Mouse (Mus musculus) A20 (cell line): Measurements from ENCODE around the gene Phlpp2.
"Not testable (repeated sequence)": the region's sequence is repeated elsewhere in the genome, so short reads cannot be mapped to it uniquely, and the experiment has no call there.

ENCODE experiments used
- DNase-seq: peaks from one replicate; pipeline ENCODE4 v3.0.0-alpha.2; 2011; ENCODE audit warnings: low read depth, low spot score

The Phlpp2 gene

DNA sequence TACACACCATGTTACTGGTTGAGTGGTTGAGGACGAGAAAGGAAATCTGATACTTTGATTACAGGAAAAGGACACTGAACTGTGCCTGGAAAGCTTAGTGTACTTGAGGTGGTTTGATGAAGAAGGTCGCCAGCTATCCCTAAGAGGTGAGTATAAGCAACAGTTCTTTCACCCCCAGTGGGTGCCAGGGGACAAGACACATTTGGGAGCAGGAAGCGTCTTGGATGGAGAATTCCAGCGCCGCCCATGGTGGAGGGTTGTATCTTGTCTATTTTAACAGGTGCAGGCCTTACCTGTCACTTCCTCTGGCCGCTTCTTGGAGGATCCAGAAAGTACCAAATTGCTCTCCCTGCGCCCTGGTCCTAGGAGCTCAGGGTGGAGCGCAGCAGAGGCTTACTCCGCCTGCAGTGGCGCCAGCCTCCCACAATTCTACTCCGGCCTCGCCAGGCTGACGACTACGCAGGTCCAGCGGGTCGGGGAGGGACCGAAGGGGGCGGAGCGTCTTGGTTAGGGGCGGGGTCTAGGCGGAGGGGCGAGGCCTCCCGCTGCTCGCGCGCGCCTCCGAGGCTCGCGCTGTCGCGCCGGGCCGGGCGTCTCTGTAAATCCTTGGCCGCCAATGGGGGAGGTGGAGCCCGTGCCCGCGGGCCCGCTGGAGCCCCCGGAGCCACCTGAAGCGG is at the start of gene Phlpp2:
TSS of gene Phlpp2 (plus strand) at position 540 of the 677 bp plus-strand sequence.
- DNase-seq = peak; percentile 97

GRCm38 (mm10) chr8:109823561-109823960 is 44.8 kb upstream of the Phlpp2 start:
- DNase-seq = no peak

- no peak for DNase-seq
Measured at GRCm38 (mm10) chr8:109839822-109840221, 28.5 kb upstream of the Phlpp2 start.

DNA sequence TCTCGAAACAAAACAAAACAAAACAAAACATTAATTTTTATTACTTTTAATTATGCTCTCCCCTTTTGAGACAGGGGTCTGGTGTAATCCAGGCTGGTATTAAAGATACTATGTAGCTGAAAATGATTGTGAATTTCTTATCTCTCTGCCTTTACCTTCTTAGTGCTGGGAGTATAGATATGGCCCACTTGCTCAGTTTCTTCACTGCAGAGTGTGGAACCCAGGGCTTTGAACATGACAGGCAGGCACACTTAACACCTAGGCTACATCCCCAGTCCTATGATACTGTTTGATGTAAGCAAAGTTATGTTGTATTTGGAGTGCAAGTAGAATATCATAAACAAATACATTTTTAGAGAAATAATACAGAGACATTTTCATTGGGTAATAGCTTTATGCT is 25.9 kb upstream of the Phlpp2 start:
- DNase-seq = no peak

DNA sequence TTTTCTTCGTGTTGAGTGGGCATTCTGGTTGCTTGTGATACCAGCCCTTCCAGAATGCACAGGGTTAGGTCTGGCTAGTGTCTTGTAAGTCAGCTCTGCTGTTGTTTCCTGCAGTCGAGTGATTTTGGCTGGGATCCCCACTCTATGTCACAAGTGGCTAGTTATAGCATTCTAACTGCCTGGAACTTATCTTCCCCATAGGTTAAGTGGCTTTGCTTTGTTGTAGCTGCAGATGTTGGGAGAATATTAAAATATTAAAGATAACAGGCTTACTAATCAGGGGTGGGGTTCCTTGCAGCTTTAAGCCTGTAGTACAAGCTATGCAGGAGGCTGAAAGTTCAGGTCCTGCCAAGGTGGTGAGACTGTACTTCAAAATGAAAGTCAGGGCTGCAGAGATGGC is 20.5 kb upstream of the Phlpp2 start:
- no peak for DNase-seq

- DNase-seq = no peak
Measured at GRCm38 (mm10) chr8:109848981-109849380, 19.4 kb upstream of the Phlpp2 start.

DNA sequence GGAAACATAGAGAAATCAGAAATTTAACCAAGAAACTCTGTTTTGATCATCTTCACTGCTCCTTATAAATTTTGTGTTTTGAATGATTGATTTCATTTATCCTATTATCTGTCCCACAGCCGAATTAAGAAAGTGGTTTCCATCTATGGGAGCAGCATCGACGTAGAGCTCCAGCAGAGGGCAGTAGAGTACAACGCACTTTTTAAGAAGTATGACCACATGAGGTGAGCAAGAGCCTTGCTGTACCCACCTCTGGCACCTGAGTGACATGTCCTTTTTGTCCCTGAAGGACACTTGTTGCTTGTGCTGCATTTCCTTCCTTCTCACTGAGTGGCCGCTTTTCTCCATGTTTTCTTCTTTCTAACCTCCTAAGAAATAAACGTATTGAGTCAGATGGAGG is 14.9 kb upstream of the Phlpp2 start:
- DNase-seq = peak; percentile 80

GRCm38 (mm10) chr8:109854522-109854921 is 13.8 kb upstream of the Phlpp2 start:
- no peak for DNase-seq

GRCm38 (mm10) chr8:109855451-109855850 is 12.9 kb upstream of the Phlpp2 start:
- no peak for DNase-seq

- DNase-seq = peak; percentile 89
Measured at GRCm38 (mm10) chr8:109863398-109863797, 4.9 kb upstream of the Phlpp2 start.

- no peak for DNase-seq
Measured at GRCm38 (mm10) chr8:109864798-109865197, 3.5 kb upstream of the Phlpp2 start.

DNA sequence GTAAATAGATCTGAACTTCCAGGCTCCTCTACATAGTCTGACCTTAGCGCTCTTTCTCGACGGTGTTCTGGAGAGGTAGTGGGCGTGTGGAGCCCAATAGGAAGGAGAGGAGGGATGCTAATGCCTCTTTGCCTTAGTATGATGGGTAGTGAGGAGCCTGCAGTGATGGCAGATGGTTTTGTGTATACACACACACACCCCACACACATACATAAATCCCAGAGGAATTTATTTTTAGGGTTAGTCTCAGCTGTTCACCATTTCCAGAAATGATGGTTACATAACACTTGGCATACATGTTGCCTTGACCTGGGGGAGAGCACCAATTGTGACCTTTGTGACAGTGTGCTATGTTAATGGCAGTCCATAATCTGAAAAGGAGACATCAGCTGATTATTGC is 2.8 kb upstream of the Phlpp2 start:
- DNase-seq = no peak

DNA sequence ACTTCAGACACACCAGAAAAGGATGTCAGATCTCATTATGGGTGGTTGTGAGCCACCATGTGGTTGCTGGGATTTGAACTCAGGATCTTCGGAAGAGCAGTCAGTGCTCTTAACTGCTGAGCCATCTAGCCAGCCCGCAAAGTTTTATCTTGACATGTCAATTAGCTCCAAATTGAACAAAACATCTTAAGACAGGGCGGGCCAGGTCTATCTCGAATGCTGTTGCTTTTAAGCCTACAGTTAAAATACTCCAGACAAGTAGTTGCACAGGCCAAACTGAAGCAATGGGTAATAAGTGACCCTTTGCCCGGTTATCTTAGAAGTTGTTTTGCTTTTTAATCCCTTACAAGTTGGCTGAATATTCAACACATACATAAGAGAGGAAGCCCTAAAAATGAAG is 1.7 kb upstream of the Phlpp2 start:
- no peak for DNase-seq

GRCm38 (mm10) chr8:109868680-109869361 is 479 bp downstream of the Phlpp2 start:
- peak; percentile 65 for DNase-seq

- no peak for DNase-seq
Measured at GRCm38 (mm10) chr8:109871056-109871455, 2.7 kb downstream of the Phlpp2 start.

DNA sequence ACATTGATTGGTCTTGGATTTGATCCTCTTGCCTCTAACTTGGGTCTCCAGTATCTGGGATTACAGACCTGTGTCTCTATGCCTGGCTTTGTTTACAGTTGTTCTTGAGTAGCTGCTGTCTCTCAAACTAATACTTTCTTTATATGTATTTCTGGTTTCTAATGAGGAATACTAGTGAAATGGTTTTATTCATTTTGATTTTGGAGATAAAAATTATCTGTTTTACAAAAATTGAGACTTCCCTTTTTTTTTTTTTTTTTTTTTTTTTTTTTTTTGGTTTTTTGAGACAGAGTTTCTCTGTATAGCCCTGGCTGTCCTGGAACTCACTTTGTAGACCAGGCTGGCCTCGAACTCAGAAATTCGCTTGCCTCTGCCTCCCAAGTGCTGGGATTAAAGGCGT is 5.5 kb downstream of the Phlpp2 start:
- DNase-seq = not testable (repeated sequence)

DNA sequence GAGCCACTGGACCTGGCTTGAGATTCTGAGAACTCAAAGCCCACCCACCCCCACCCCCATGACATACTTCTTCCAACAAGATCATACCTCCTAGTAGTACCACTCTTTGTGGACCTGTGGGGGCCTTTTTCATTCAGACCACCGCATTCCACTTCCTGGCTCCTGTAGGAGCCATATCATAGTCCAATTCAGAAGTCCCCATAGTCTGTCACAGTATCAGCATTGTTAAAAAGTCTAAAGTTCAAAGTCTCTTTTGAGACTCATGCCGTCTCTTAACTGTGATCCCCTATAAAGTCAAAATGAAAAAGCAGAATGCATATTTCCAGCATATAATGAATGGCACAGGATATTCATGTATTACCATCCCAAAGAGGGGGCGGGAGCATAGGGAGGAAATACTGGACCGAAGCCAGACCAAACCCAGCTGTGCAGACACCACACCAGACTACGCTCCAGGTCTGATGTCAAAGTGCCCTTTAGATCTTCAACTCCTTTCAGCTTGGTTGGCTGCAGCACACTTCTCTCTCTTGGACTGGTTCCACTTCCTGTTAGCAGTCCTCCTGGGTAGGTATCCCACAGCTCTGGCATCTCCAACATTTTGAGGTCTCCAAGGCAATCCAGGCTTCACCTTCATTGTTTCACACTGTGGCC is 11.8 kb downstream of the Phlpp2 start:
- no peak for DNase-seq

DNA sequence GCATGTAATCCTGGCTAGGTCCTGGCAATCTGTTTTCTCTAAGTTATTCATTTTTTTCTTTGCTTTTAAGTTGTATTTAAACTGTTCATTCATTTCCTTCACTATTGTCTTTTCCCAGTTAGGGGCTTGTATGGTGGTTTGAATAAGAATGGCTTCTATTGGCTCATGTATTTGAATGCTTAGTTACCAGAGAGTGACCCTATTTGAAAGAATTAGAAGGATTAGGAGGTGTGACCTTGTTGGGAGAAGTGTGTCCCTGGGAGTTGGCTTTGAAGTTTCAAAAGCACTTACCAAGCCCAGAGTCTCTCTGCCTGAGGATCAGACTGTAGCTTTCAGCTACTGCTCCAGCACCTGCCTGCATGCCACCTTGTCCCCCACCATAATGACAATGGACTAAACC is 17.0 kb downstream of the Phlpp2 start:
- DNase-seq = no peak

GRCm38 (mm10) chr8:109889211-109889610 is 20.9 kb downstream of the Phlpp2 start:
- no peak for DNase-seq

GRCm38 (mm10) chr8:109890794-109891585 is 22.6 kb downstream of the Phlpp2 start:
- DNase-seq = no peak

DNA sequence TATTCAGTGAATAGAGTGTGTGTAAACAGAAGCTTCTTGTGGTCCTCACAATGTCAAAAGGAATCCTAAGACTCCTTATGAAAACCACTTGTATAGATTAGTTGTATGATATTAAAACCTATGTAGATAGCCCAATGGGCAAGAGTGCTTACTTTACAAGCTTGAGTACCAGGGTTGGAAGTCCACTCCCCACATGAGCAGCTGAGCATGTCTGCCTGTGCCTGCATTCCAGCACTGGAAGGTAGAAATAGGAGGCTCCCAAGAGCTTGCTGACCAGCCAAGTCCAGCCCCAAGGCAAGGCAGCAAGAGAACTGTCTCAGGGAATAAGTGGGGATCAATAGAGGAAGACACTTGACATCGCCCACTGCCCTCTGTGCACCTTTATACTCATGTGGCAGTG is 26.3 kb downstream of the Phlpp2 start:
- DNase-seq = no peak

GRCm38 (mm10) chr8:109895355-109895754 is 27.0 kb downstream of the Phlpp2 start:
- DNase-seq = no peak
